Mouse (Mus musculus): ENCODE measurements at regions not wholly inside any gene's neighbourhood (a gene's known extent, or its start where the extent isn't known, plus 50 kb on each side); places are given as distances from the start of the nearest gene placed in this dataset.

DNA sequence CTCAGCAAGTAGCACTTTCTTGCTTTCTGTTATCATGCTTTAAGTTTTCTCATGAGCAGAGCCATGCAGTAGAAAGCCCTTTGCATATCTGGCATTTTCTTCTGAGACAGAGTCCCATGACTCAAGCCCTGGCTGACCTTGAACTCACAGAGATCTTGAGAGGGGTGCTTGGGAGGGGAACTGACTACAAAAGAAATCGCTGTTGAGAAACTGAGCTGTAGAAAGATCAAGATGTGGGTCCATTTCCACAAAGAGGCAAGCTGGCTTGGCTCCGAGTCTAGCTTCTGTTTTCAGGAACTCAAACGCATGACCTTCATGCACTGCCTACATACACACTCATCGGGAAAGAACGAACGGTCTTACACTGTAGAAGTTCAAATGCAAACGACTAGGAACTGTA, 278.0 kb upstream of the Jmjd1c start:
- no peak for TF ChIP-seq CTCF (IDR thresholded peaks at IDR 0.05; ENCODE audit: insufficient read depth, low read depth, low read length)
- no peak for TF ChIP-seq POLR2A (IDR thresholded peaks at IDR 0.05; ENCODE audit: insufficient read depth, low read depth, low read length)
